Mouse (Mus musculus): Measurements from ENCODE around the gene Gpr119. TPM values are rescaled to one million over a fixed set of nuclear protein-coding genes. Genes with fewer than 3 reads are reported as not detected.

Gpr119 gene
- polyA plus RNA-seq, 1 experiment, result not detected

DNA sequence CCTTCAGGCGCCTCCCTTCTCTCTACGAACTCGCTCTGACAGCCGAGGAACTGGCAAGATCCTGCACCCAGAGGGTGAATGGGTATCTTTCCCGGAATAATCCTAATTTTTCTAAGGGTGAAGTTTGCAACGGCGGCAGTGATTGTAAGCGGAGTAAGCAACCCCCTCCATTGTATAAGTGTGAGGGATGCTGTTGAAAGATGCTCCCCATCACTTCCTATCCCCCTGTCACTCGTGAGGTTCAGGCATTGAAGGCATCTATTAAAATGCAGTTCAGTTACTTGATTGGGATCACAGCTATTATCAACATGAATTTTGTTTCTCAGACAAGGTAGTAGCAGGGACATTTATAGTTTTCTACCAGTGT is 50.2 kb downstream of the Gpr119 start:
- Histone ChIP-seq H3K27me3 (ENCODE audit: control insufficient read depth, insufficient read depth, low read length, poor library complexity, severe bottlenecking) (no peaks in the 10 kb centered on the region), H3K36me3 (ENCODE audit: control insufficient read depth, insufficient read depth, low read length, poor library complexity, severe bottlenecking) (no peaks in the 10 kb centered on the region), H3K9me3 (replicated peaks; ENCODE audit: control insufficient read depth, insufficient read depth, low read length, poor library complexity, severe bottlenecking) (no peaks in the 10 kb centered on the region), H3K27ac (ENCODE audit: insufficient read depth, low read length) (no peak overlapping the region), H3K4me3 (ENCODE audit: low read depth, low read length) (peak overlapping the region; percentile 82), H3K9ac (ENCODE audit: low read depth, poor library complexity, severe bottlenecking) (peak overlapping the region; percentile 23), H3K4me1 (ENCODE audit: control insufficient read depth, insufficient read depth, low read length) (no peaks in the 10 kb centered on the region)
- TF ChIP-seq EP300 (IDR thresholded peaks at IDR 0.05; ENCODE audit: insufficient read depth, low read depth, low read length) (no peak), CTCF (IDR thresholded peaks at IDR 0.05; ENCODE audit: low read depth, low read length) (no peak), POLR2A (IDR thresholded peaks at IDR 0.05; ENCODE audit: insufficient read depth, low read length) (no peak)

DNA sequence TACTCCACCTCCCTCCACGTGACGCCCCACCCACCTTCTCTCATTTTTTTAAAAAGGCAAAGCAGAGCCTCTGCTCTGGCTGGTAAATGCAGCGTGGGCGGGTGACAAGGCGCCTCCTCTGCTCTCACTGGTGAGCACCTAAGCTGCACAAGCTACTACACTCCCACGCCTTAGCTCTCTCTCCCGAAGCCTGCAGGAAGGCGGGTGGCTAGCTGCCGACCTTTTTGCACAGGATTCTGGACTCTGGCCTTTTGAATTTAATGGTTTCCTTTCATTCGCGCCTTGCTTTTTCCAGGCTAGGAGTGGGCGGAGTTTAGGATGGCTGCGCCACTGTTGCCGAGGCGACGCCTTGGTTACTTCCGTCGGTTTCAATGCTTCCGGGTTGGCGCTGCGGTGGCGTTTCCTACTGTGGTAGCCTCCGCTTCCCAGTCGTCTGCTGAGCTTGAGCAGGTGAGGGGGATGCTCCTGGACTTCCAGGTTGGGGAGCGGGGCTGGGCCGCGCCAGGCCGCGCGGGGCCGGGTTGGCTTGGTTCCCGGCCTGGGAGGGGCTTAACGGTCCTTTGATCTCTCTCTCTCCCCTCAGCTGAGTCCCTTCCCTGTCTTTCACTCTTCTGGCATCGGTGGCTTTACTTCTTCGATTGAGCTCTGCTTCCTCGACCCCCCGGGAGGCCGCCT is 50.8 kb downstream of the Gpr119 start, which contains the start of gene Slc25a14:
Slc25a14 (plus strand) TSS at position 35 of the 675 bp plus-strand sequence.
- Histone ChIP-seq H3K27me3 (ENCODE audit: control insufficient read depth, insufficient read depth, low read length, poor library complexity, severe bottlenecking) (no peaks in the 10 kb centered on the region), H3K4me1 (ENCODE audit: control insufficient read depth, insufficient read depth, low read length) (no peaks in the 10 kb centered on the region), H3K27ac (ENCODE audit: insufficient read depth, low read length) (peak within 1 kb of the TSS; percentile 50; the same call in 1 of the 2 replicates), H3K36me3 (ENCODE audit: control insufficient read depth, insufficient read depth, low read length, poor library complexity, severe bottlenecking) (no peaks in the 10 kb centered on the region), H3K9me3 (replicated peaks; ENCODE audit: control insufficient read depth, insufficient read depth, low read length, poor library complexity, severe bottlenecking) (no peaks in the 10 kb centered on the region), H3K4me3 (ENCODE audit: low read depth, low read length) (peak within 1 kb of the TSS; percentile 82), H3K9ac (ENCODE audit: low read depth, poor library complexity, severe bottlenecking) (peak within 1 kb of the TSS; percentile 23)
- no peak for TF ChIP-seq POLR2A (IDR thresholded peaks at IDR 0.05; ENCODE audit: insufficient read depth, low read length)
- no peak for TF ChIP-seq CTCF (IDR thresholded peaks at IDR 0.05; ENCODE audit: low read depth, low read length)
- TF ChIP-seq EP300 (IDR thresholded peaks at IDR 0.05; ENCODE audit: insufficient read depth, low read depth, low read length), result no peak

DNA sequence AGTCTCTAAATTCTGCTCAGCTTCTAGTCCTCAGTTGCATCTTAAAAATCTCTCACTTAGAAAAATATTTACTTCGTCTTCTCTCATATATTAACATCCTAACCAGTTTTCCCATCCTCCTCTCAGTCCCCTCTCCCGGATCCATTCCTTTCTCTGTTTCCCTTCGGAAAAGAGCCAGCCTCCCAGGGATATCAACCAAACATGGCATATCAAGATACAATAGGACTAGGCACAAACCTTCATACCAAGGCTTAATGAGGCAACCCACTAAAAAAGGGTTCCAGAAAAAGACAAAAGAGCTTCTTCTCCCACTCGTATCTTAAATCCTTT is 51.3 kb downstream of the Gpr119 start:
- Histone ChIP-seq H3K4me1 (ENCODE audit: control insufficient read depth, insufficient read depth, low read length) (no peaks in the 10 kb centered on the region), H3K27me3 (ENCODE audit: control insufficient read depth, insufficient read depth, low read length, poor library complexity, severe bottlenecking) (no peaks in the 10 kb centered on the region), H3K4me3 (ENCODE audit: low read depth, low read length) (peak overlapping the region; percentile 82), H3K27ac (ENCODE audit: insufficient read depth, low read length) (peak overlapping the region; percentile 50; the same call in 1 of the 2 replicates), H3K36me3 (ENCODE audit: control insufficient read depth, insufficient read depth, low read length, poor library complexity, severe bottlenecking) (no peaks in the 10 kb centered on the region), H3K9me3 (replicated peaks; ENCODE audit: control insufficient read depth, insufficient read depth, low read length, poor library complexity, severe bottlenecking) (no peaks in the 10 kb centered on the region), H3K9ac (ENCODE audit: low read depth, poor library complexity, severe bottlenecking) (peak overlapping the region; percentile 23)
- TF ChIP-seq EP300 (IDR thresholded peaks at IDR 0.05; ENCODE audit: insufficient read depth, low read depth, low read length), result no peak
- TF ChIP-seq CTCF (IDR thresholded peaks at IDR 0.05; ENCODE audit: low read depth, low read length), result no peak
- TF ChIP-seq POLR2A (IDR thresholded peaks at IDR 0.05; ENCODE audit: insufficient read depth, low read length), result no peak

Other genes with a start within 250 kb of the Gpr119 start
- gene Elf4, start 211.3 kb downstream of the Gpr119 start, polyA plus RNA-seq (2011; ENCODE audit: insufficient read depth, insufficient read length, low read depth, missing spikeins), result 5.6 and 6.1 TPM in 2 replicates
- gene Aifm1, start 160.9 kb downstream of the Gpr119 start, polyA plus RNA-seq (2011; ENCODE audit: insufficient read depth, insufficient read length, low read depth, missing spikeins), result 45.9 and 47.4 TPM in 2 replicates
- 0.97 and 1.4 TPM in 2 replicates for gene Rab33a, start 155.2 kb downstream of the Gpr119 start, polyA plus RNA-seq (2011; ENCODE audit: insufficient read depth, insufficient read length, low read depth, missing spikeins)
- gene Zfp280c, start 80.0 kb downstream of the Gpr119 start, polyA plus RNA-seq (2011; ENCODE audit: insufficient read depth, insufficient read length, low read depth, missing spikeins), result 40.8 and 47.4 TPM in 2 replicates
- gene Slc25a14, start 51.1 kb downstream of the Gpr119 start, polyA plus RNA-seq (2011; ENCODE audit: insufficient read depth, insufficient read length, low read depth, missing spikeins), result 7.4 and 8.2 TPM in 2 replicates
- 27.9 and 31.1 TPM in 2 replicates for gene Rbmx2, start 20.5 kb upstream of the Gpr119 start, polyA plus RNA-seq (2011; ENCODE audit: insufficient read depth, insufficient read length, low read depth, missing spikeins)
- gene Gm595, start 203.2 kb upstream of the Gpr119 start, polyA plus RNA-seq (2011; ENCODE audit: insufficient read depth, insufficient read length, low read depth, missing spikeins), result not detected in 2 replicates

Data from ES-Bruce4 (cell line).